Mouse (Mus musculus) lung, adult 2 months (tissue): Measurements from ENCODE around the gene Pgpep1l.

Experiments used
- CTCF ChIP-seq: fragments of 200-500 bp; IDR thresholded peaks from 2 replicates; pipeline ENCODE4 v1.5.1; 2011; ENCODE audit warnings: mild to moderate bottlenecking, low read length, control low read depth; ENCODE audit not compliant: insufficient read depth
- POLR2A ChIP-seq: fragments of 200-500 bp; IDR thresholded peaks from 2 replicates; pipeline ENCODE4 v1.6.1; 2011; ENCODE audit warnings: low read depth, mild to moderate bottlenecking, control low read depth, low read length, borderline replicate concordance; ENCODE audit errors: extremely low read depth

GRCm38 (mm10) chr7:68224006-68224405 is 40.0 kb downstream of the Pgpep1l start:
- TF ChIP-seq POLR2A, result no peak
- TF ChIP-seq CTCF, result no peak
